Mouse (Mus musculus) kidney, adult 2 months (tissue): ENCODE measurements around the gene Acss3.

ENCODE experiments used
- CTCF ChIP-seq: fragments of 200-500 bp; conservative IDR thresholded peaks from 2 replicates; pipeline ENCODE4 v1.5.1; 2011; ENCODE audit warnings: low read depth, mild to moderate bottlenecking, control low read depth, low read length, moderate library complexity, mixed read lengths; ENCODE audit not compliant: insufficient read depth, insufficient read length
- POLR2A ChIP-seq: fragments of 200-500 bp; IDR thresholded peaks from one replicate; pipeline ENCODE4 v1.6.1; 2011; ENCODE audit warnings: low read depth, low read length, control low read depth

DNA sequence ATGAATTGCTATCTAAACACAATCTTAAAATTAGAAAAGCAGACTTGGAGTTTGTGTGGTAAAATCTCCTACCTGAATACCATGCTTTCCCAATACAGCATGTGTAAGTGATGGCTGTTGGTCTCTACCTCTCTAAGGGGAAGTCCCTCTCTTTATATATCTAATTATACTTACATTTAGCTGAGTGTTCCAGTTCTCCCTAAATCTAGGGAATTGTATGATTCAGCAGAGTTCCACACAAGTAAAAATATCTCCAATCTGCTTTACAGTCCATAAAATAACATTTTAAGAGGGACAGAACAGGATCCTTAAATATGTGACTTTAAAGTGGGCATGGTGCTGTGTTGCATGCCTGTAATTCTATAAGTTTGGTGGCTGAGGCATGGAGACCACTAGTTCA lies 208.6 kb downstream of the Acss3 start:
- no peak for TF ChIP-seq CTCF
- no peak for TF ChIP-seq POLR2A
